Mouse (Mus musculus): Measurements from ENCODE around the gene Wwox. TPM values are rescaled to one million over a fixed set of nuclear protein-coding genes. Genes with fewer than 3 reads are reported as not detected.

The Wwox gene
- polyA plus RNA-seq, 3 experiments from 2014 or later: 8.6 to 17.2 (median 12.6) TPM

GRCm38 (mm10) chr8:115359701-115360100 lies 920.2 kb downstream of the Wwox start:
- ATAC-seq: no peak

- ATAC-seq: no peak
Observed at GRCm38 (mm10) chr8:115362518-115362917, 923.1 kb downstream of the Wwox start.

- ATAC-seq: no peak
Observed at GRCm38 (mm10) chr8:115374957-115375356, 935.5 kb downstream of the Wwox start.

GRCm38 (mm10) chr8:115375361-115376047 lies 936.0 kb downstream of the Wwox start:
- no peak for ATAC-seq

GRCm38 (mm10) chr8:115377321-115377720 lies 937.9 kb downstream of the Wwox start:
- ATAC-seq: no peak

- no peak for ATAC-seq
Observed at GRCm38 (mm10) chr8:115380017-115380416, 940.6 kb downstream of the Wwox start.

- peak; percentile 66 for ATAC-seq
Observed at GRCm38 (mm10) chr8:115390921-115391504, 951.6 kb downstream of the Wwox start.

GRCm38 (mm10) chr8:115395840-115396239 lies 956.4 kb downstream of the Wwox start:
- no peak for ATAC-seq

GRCm38 (mm10) chr8:115397981-115398380 lies 958.5 kb downstream of the Wwox start:
- peak; percentile 95 for ATAC-seq

- ATAC-seq: peak; percentile 42
Observed at GRCm38 (mm10) chr8:115400013-115400720, 960.7 kb downstream of the Wwox start.

Other genes with a start within 250 kb of the Wwox start
- gene Vat1l, start 234.0 kb upstream of the Wwox start, polyA plus RNA-seq (2017; shearing (Covaris generic)): under 1 TPM in 2 of 3 experiments, not detected in 1; 0.55 to 0.62 TPM
- not detected for gene Clec3a, start 21.6 kb upstream of the Wwox start, polyA plus RNA-seq (2017; shearing (Covaris generic))

All from inflammation-experienced regulatory T-cells, adult 6 months (primary cell).